Mouse (Mus musculus) midbrain, postnatal 0 days (tissue): Measurements from ENCODE around the gene Ap3b1. TPM values are rescaled to one million over a fixed set of nuclear protein-coding genes. Genes with fewer than 3 reads are reported as not detected.

Experiments used
- ATAC-seq: fragments of 200-750 bp; cut with Nextera tagmentation; 2 replicates; pipeline ENCODE4 v1.8.0; 2017; ENCODE audit warnings: moderate number of reproducible peaks, mild to moderate bottlenecking, moderate TSS enrichment, moderate library complexity; ENCODE audit not compliant: low FRiP score
- DNase-seq: peaks from one replicate; pipeline ENCODE4 v3.0.0-alpha.2; 2015; ENCODE audit warnings: low spot score
- H3K27ac ChIP-seq: fragments of 300-500 bp; sonication (generic); 2 replicates; pipeline ENCODE4 v1.5.1; 2014; ENCODE audit warnings: low read depth, mild to moderate bottlenecking, low read length, mixed read lengths
- H3K27me3 ChIP-seq: fragments of 300-500 bp; sonication (generic); 2 replicates; pipeline ENCODE4 v1.6.1; 2014; ENCODE audit warnings: low read length, control low read depth, mixed read lengths; ENCODE audit not compliant: insufficient read depth
- H3K36me3 ChIP-seq: fragments of 300-500 bp; sonication (generic); 2 replicates; pipeline ENCODE4 v1.6.1; 2014; ENCODE audit warnings: low read length, control low read depth, mixed read lengths; ENCODE audit not compliant: insufficient read depth
- H3K4me1 ChIP-seq: fragments of 300-500 bp; sonication (generic); 2 replicates; pipeline ENCODE4 v1.6.1; 2014; ENCODE audit warnings: mild to moderate bottlenecking, control low read depth, antibody characterized with exemption, low read length, mixed read lengths; ENCODE audit not compliant: insufficient read depth
- H3K4me2 ChIP-seq: fragments of 300-500 bp; sonication (generic); 2 replicates; pipeline ENCODE4 v1.6.1; 2014; ENCODE audit warnings: low read depth, mild to moderate bottlenecking, low read length, mixed read lengths; ENCODE audit not compliant: poor library complexity, severe bottlenecking
- H3K4me3 ChIP-seq: fragments of 300-500 bp; sonication (generic); 2 replicates; pipeline ENCODE4 v1.5.1; 2014; ENCODE audit warnings: low read depth, mild to moderate bottlenecking, low read length, moderate library complexity
- H3K9ac ChIP-seq: fragments of 300-500 bp; sonication (generic); replicated peaks from 2 replicates; pipeline ENCODE4 v1.6.1; 2014; ENCODE audit warnings: mild to moderate bottlenecking, low read length, moderate library complexity, mixed read lengths; ENCODE audit not compliant: poor library complexity, severe bottlenecking
- H3K9me3 ChIP-seq: fragments of 300-500 bp; sonication (generic); 2 replicates; pipeline ENCODE4 v1.6.1; 2016; ENCODE audit warnings: low read length, control low read depth
- CTCF ChIP-seq: IDR thresholded peaks from 2 replicates; pipeline ENCODE4 v1.5.1; 2016; ENCODE audit warnings: antibody characterized with exemption, mild to moderate bottlenecking
- WGBS: fragments of 180-500 bp; shearing (Covaris S2); extraction: QIAGEN DNeasy Blood & Tissue Kit; methylation state at CpG from one replicate; pipeline ENCODE4 v1.1.7; 2014; 5-methylcytosine and 5-hydroxymethylcytosine counted together
- polyA plus RNA-seq: library from polyadenylated mRNA; unstranded; fragments of >200 nt; fragmentation: Nextera tagmentation; extraction: Ambion mirVana; gene quantifications from 2 replicates; pipeline ENCODE4 v1.2.1, GENCODE M21; 2015
- total RNA-seq: library from RNA; depleted of rRNA; stranded (reverse); fragments of >200 nt; gene quantifications from 2 replicates; pipeline ENCODE4 v1.2.3, GENCODE M21; 2014

Ap3b1 gene
- total and polyA plus RNA-seq, 2 experiments from 2014 or later, result 21.1 to 21.5 TPM

- Histone ChIP-seq H3K4me2 (no peak overlapping the region), H3K9ac (no peak overlapping the region), H3K27ac (no peak overlapping the region), H3K4me3 (no peak overlapping the region), H3K27me3 (no peaks in the 10 kb centered on the region), H3K9me3 (no peaks in the 10 kb centered on the region), H3K36me3 (no peaks in the 10 kb centered on the region), H3K4me1 (no peaks in the 10 kb centered on the region)
- no peak for TF ChIP-seq CTCF
- WGBS, result 96% methylated on average over 2 of the region's 2 CpGs
- DNase-seq (no peak), ATAC-seq (no peak)
Measured at GRCm38 (mm10) chr13:94367869-94368268, 9.1 kb downstream of the Ap3b1 start.

- Histone ChIP-seq H3K4me3 (no peak overlapping the region), H3K36me3 (0 out of 2 replicates have a peak, but pooled peaks cover 4% of the 10 kb centered on the region), H3K9me3 (no peaks in the 10 kb centered on the region), H3K27me3 (no peaks in the 10 kb centered on the region), H3K27ac (no peak overlapping the region), H3K4me2 (no peak overlapping the region), H3K9ac (no peak overlapping the region), H3K4me1 (no peaks in the 10 kb centered on the region)
- ATAC-seq, result no peak
- no peak for TF ChIP-seq CTCF
- DNase-seq, result no peak
- 90% methylated on average over 10 of the region's 10 CpGs for WGBS
Measured at GRCm38 (mm10) chr13:94370521-94370920, 11.8 kb downstream of the Ap3b1 start.

- ATAC-seq (no peak), DNase-seq (no peak)
- WGBS, result 77% methylated on average over 7 of the region's 7 CpGs
- no peak for TF ChIP-seq CTCF
- Histone ChIP-seq H3K36me3 (0 out of 2 replicates have a peak, but pooled peaks cover 4% of the 10 kb centered on the region), H3K27me3 (no peaks in the 10 kb centered on the region), H3K27ac (no peak overlapping the region), H3K9ac (no peak overlapping the region), H3K4me2 (no peak overlapping the region), H3K4me1 (no peaks in the 10 kb centered on the region), H3K9me3 (no peaks in the 10 kb centered on the region), H3K4me3 (no peak overlapping the region)
Measured at GRCm38 (mm10) chr13:94372066-94372465, 13.3 kb downstream of the Ap3b1 start.

- DNase-seq, result no peak
- H3K27ac ChIP-seq, result no peak overlapping the region
- TF ChIP-seq CTCF, result no peak
- WGBS, result 97% methylated on average over 3 of the region's 3 CpGs
- H3K36me3 ChIP-seq, result 0 out of 2 replicates have a peak, but pooled peaks cover 4% of the 10 kb centered on the region
- no peak overlapping the region for H3K9ac ChIP-seq
- no peaks in the 10 kb centered on the region for H3K27me3 ChIP-seq
- no peaks in the 10 kb centered on the region for H3K9me3 ChIP-seq
- H3K4me1 ChIP-seq, result no peaks in the 10 kb centered on the region
- no peak overlapping the region for H3K4me2 ChIP-seq
- ATAC-seq, result no peak
- H3K4me3 ChIP-seq, result no peak overlapping the region
Measured at GRCm38 (mm10) chr13:94374131-94374530, 15.4 kb downstream of the Ap3b1 start.

GRCm38 (mm10) chr13:94375526-94376390, 17.0 kb downstream of the Ap3b1 start:
- Histone ChIP-seq H3K27ac (no peak overlapping the region), H3K9me3 (no peaks in the 10 kb centered on the region), H3K4me2 (no peak overlapping the region), H3K27me3 (no peaks in the 10 kb centered on the region), H3K9ac (no peak overlapping the region), H3K4me3 (no peak overlapping the region), H3K36me3 (0 out of 2 replicates have a peak, but pooled peaks cover 4% of the 10 kb centered on the region), H3K4me1 (no peaks in the 10 kb centered on the region)
- TF ChIP-seq CTCF, result no peak
- ATAC-seq (peak; percentile 54; the same call in 1 of the 2 replicates), DNase-seq (peak; percentile 88)
- 77% methylated on average over 7 of the region's 7 CpGs for WGBS

GRCm38 (mm10) chr13:94379006-94379405, 20.2 kb downstream of the Ap3b1 start:
- no peak for ATAC-seq

More at GRCm38 (mm10) chr13:94379006-94379405, 20.2 kb downstream of the Ap3b1 start:
- TF ChIP-seq CTCF, result no peak
- WGBS, result 77% methylated on average over 4 of the region's 4 CpGs
- Histone ChIP-seq H3K27ac (no peak overlapping the region), H3K4me3 (no peak overlapping the region), H3K27me3 (no peaks in the 10 kb centered on the region), H3K9ac (no peak overlapping the region), H3K4me1 (no peaks in the 10 kb centered on the region), H3K4me2 (no peak overlapping the region), H3K9me3 (no peaks in the 10 kb centered on the region), H3K36me3 (0 out of 2 replicates have a peak, but pooled peaks cover 4% of the 10 kb centered on the region)
- no peak for DNase-seq
